ENCODE assay signal across 7 mouse cellular contexts in genomic region chr10:42583157-42583872, GRCm38 (mm10). TPM values are rescaled to one million over a fixed set of nuclear protein-coding genes. Genes with fewer than 3 reads are reported as not detected.
DNase-seq lines count a peak whose midpoint lies in the region; ATAC-seq and TF ChIP-seq lines count a peak whose summit lies in the region.

Gene Nr2e1 (minus strand): TSS chr10:42583632.
Gene Ostm1 (plus strand): TSS chr10:42583822.

- peaks cover 99% of the 10 kb centered on the region for H3K27me3 ChIP-seq in E14TG2a.4 (ENCODE audit: insufficient read depth, low read length)
- H3K27me3 ChIP-seq in midbrain, embryonic 10.5 days (ENCODE audit: low read depth, poor library complexity, severe bottlenecking), result peaks cover 100% of the 10 kb centered on the region

- H3K4me3 ChIP-seq in E14TG2a.4 (replicated peaks; ENCODE audit: low read length), result peak within 1 kb of the TSS; percentile 66
- H3K4me3 ChIP-seq in midbrain, embryonic 10.5 days, result peak within 1 kb of the TSS; percentile 67

- peak; percentile 66 for ATAC-seq in frontal cortex, adult (ENCODE audit: low TSS enrichment)

- no peaks in the 10 kb centered on the region for H3K9me3 ChIP-seq in E14TG2a.4 (ENCODE audit: low read length)
- peaks cover 4% of the 10 kb centered on the region; the same call in 1 of the 2 replicates for H3K9me3 ChIP-seq in midbrain, embryonic 10.5 days (replicated peaks)

- TF ChIP-seq CTCF in E14TG2a.4 (conservative IDR thresholded peaks at IDR 0.05; ENCODE audit: low read length), result no peak

- peak; percentile 84 for DNase-seq in ES-CJ7 (ENCODE audit: low read depth, low spot score)
- peak; percentile 39 to 60 for DNase-seq in layer of hippocampus, adult 18-20 months (ENCODE audit: low spot score in 2 of 2)
- DNase-seq in midbrain, embryonic 10.5 days (ENCODE audit: low spot score), result peak; percentile 79
- no peak for DNase-seq in ovary, postnatal 36 days (ENCODE audit: low spot score)
- no peak for DNase-seq in adrenal gland, postnatal 25 days

- no peaks in the 10 kb centered on the region for H3K36me3 ChIP-seq in E14TG2a.4 (ENCODE audit: insufficient read depth, low read length)
- peaks cover 3% of the 10 kb centered on the region; the same call in 1 of the 2 replicates for H3K36me3 ChIP-seq in midbrain, embryonic 10.5 days

- peaks cover 67% of the 10 kb centered on the region for H3K4me1 ChIP-seq in E14TG2a.4 (replicated peaks; ENCODE audit: low read depth, low read length)
- H3K4me1 ChIP-seq in midbrain, embryonic 10.5 days, result peaks cover 84% of the 10 kb centered on the region

- under 1% methylated on average over 43 of the region's 43 CpGs for WGBS in midbrain, embryonic 10.5 days

- peak within 1 kb of the TSS; percentile 87 for H3K27ac ChIP-seq in midbrain, embryonic 10.5 days (replicated peaks)

RNA-seq across cellular contexts. Expression of gene Nr2e1, which starts in this region (rescaled TPM):
- total RNA-seq in layer of hippocampus, adult 18-20 months (2021), result 10 to 100 TPM; 13.1 to 15.3 TPM
- 25.3 and 26.3 TPM in 2 replicates for polyA plus RNA-seq in midbrain, embryonic 10.5 days (2016; fragmentation: Nextera tagmentation; extraction: Ambion mirVana)
- total RNA-seq in adrenal gland, postnatal 25 days (2021), result not detected in 2 replicates

RNA-seq across cellular contexts. Expression of gene Ostm1, which starts in this region (rescaled TPM):
- 10 to 100 TPM; 58.9 to 59.8 TPM for total RNA-seq in layer of hippocampus, adult 18-20 months (2021)
- 22.8 and 26.7 TPM in 2 replicates for polyA plus RNA-seq in midbrain, embryonic 10.5 days (2016; fragmentation: Nextera tagmentation; extraction: Ambion mirVana)
- total RNA-seq in adrenal gland, postnatal 25 days (2021), result 27.4 TPM in 2 replicates

Comparison
In these comparisons a context has a peak if more than half of its experiments do, and no peak if none do; other contexts are left out.
1. RNA of gene Nr2e1 (total RNA-seq): 13.1 to 15.3 TPM in layer of hippocampus, adult 18-20 months; not detected in adrenal gland, postnatal 25 days; every median in the first group is over 10 times any median in the second.
2. DNase-seq: peak in ES-CJ7 (single experiment), layer of hippocampus, adult 18-20 months (2 of 2) and midbrain, embryonic 10.5 days (single experiment); none in ovary, postnatal 36 days (single experiment) and adrenal gland, postnatal 25 days (single experiment).